Mouse (Mus musculus) cortical plate, adult 2 months (tissue): ENCODE data around the gene Bcl6b.
A peak's percentile ranks its signal among the peaks of the same experiment; 100 is the strongest.

Experiments
- CTCF ChIP-seq: fragments of 200-500 bp; IDR thresholded peaks from 2 replicates; pipeline ENCODE4 v1.5.1; 2011; ENCODE audit warnings: mild to moderate bottlenecking, control low read depth, low read length; ENCODE audit not compliant: insufficient read depth; ENCODE audit errors: extremely low read depth
- POLR2A ChIP-seq: fragments of 200-500 bp; IDR thresholded peaks from 2 replicates; pipeline ENCODE4 v1.6.1; 2011; ENCODE audit warnings: mild to moderate bottlenecking, low read length, control low read depth; ENCODE audit not compliant: insufficient read depth; ENCODE audit errors: extremely low read depth

DNA sequence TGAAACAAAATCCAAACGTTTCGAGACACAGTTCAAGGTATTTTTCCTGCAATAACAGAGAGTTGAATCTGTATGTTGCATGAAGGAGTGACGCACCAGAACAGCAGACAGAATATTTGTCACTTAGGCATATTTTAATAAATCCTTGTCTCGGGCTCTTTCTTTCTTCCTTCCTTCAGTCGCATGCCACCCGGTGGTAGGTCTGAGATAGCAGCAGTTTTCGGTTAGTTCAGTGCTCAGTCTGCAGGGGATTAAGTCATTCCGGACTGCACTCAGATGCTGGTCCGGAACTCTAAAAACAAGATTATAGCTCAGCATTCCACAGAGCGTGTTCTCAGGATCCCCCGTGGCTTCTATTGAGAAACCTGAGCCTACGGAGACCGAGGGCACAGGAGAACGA is 50.2 kb downstream of the Bcl6b start:
- TF ChIP-seq CTCF (peak; percentile 64), POLR2A (no peak)
